Mouse (Mus musculus) B cell, adult 67 days (primary cell): ENCODE measurements around the gene Gm21060. TPM values are rescaled to one million over a fixed set of nuclear protein-coding genes. Genes with fewer than 3 reads are reported as not detected.

Experiments used
- total RNA-seq, 2 experiments: library from RNA; stranded (reverse); gene quantifications; 4 replicates each; pipeline ENCODE4 v1.2.4; 2023

Gm21060 gene
- not detected for total RNA-seq

GRCm38 (mm10) chr19:61296969-61297368, at the start of gene Gm21060:
Gm21060 (minus strand) TSS chr19:61297069.

Other genes with a start within 250 kb of the Gm21060 start
- 10 to 100 TPM; 38.9 to 47.2 TPM for gene Zfp950, start 156.2 kb downstream of the Gm21060 start, total RNA-seq
- gene Gm7102, start 120.8 kb downstream of the Gm21060 start, total RNA-seq, result under 1 TPM in 1 of 2 experiments, not detected in 1; 0.71 TPM
- not detected for gene Gm6020, start 113.2 kb downstream of the Gm21060 start, total RNA-seq
- gene Csf2ra, start 68.6 kb downstream of the Gm21060 start, total RNA-seq, result 10 to 100 TPM; 41.8 to 47.9 TPM